Mouse (Mus musculus) right cerebral cortex, adult 18-20 months (tissue): ENCODE results near the gene Pfkp.

Experiments used
- DNase-seq: peaks from one replicate; pipeline ENCODE4 v3.0.0; 2022; ENCODE audit warnings: mixed read lengths

The Pfkp gene

DNA sequence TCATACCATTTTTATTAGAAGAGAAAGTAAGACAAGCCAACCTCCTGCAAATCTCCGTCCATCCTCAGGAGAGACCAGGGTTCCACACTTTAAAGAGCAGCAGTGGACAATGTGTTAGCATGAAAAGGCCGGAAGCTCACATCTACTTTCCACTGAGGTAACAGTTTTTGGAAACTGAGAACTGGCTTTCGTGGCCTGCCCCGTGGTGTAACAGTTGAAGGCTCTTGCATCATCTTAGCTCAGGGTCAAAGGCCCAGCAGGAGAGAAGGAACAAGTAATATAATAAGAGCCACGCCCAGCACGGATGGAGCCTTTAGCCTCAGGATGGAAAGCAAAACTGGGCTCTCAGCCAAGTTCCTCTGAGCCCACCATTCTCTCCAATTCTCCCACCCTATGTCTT lies 12.1 kb downstream of the Pfkp start:
- no peak for DNase-seq

DNA sequence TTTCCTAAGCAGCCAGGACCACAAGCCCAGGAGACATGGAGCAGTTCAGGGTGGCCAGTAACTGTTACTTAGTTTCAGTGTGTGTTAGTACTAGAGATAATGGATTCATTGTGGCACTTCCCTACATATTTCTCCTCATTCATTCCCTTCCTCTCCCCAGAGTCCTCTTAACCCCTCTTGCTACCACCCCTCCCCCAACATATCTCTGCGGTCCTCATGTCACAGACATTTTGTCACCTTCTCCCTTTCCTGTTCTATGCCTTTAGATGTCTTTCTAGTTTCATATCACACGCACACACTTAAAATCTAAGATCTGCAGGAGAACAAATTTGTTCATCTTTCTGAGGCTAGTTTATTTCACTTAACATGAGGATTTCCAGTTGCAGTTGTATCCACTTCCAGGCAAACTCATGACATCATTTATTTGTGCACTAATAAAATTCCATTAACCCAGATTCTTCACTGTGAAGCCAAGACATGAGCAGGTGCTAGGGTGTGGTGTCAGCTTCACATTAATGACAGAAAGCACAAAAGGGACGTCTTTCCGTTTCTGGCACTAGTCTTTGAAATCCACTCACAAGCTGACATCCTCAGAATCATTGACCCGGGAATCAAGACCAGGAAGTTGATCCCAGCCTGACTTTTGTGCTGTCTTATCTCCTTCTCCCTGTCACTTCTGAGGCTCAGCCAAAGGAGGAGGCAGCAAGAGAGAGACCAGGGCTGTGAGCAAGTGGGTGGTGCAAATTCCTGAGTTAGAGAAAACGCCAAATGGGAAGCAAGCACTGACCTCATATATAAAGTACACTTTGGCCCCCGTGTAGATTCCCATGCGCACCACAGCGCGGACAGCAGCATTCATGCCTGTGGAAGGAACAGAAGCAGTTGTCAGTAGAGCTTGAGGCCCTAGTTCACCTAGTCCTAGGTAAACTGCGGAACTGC lies 13.2 kb downstream of the Pfkp start:
- no peak for DNase-seq

DNA sequence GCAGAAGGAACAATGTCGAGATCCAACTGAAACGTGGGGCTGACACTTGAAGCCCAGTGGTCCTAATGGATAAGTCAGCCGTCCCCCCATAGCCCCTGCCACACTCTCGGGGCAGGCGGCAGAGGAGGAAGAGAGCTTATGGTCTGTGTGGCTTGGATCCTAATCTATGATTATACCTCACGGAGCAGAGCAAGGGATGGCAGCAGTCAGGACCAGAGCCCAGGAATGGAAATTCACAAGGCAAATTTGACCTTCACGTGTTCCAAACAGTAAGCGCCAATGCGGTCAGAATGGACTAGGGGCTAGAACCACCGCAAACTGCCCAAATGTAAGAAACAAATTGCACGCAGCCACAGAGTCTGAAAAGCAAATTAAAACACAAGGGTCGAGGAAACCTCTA lies 14.5 kb downstream of the Pfkp start:
- no peak for DNase-seq

DNA sequence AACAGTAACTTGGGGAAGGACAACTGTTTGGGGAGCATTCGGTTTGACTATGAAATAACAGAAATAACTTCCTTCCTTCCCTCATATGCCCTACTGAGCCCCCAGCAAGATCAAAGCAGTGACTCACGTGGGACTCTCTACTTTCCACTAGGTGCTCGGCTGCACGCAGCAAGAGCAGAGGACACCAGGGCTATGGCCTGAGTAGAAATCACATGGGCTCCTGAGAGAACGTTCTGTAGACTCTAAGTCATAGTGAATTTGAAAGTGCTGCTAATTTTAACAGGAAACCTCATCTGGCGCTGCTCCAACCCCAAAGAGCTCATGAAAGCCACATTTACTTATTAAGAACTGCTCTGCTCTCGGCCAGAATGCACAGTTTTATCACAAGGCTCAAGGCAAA lies 15.1 kb downstream of the Pfkp start:
- peak; percentile 53 for DNase-seq

DNA sequence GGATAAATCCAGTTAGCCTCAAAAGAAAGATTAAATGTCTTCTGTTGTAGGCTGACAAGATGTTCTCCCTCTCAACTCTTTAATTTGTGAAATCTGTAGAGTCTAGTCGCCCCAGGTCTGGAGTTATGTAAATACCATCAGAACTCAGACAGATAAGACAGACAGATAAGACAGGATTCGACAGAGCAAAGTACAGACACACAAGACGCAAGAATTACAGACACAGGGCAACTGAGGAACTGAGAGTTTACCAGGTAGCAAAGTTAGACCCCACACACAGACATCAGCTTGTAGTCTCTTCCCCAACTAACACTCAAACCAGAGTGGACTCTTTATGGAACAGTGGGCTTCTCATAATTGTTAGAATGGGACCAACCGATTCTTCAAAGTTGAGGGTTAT lies 15.6 kb downstream of the Pfkp start:
- DNase-seq = no peak

DNA sequence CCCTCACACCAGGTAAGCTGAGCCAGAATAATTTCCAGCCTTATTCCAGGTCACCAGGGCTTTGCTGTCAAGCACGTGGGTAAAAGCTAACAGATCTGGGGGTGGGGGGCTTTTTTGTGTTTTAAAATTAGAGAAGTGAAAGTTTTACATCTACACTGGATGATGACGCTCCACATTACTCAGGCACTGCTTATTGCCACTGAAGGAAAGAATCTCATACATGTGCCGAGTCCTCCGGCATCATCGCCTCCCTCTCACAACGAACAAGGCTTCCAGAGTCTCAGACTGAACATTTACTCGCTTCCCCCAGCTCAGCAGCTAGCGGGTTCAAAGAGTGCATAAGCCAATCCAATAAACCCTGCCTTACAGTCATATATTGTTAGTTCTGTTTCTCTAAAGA lies 16.1 kb downstream of the Pfkp start:
- DNase-seq = no peak

DNA sequence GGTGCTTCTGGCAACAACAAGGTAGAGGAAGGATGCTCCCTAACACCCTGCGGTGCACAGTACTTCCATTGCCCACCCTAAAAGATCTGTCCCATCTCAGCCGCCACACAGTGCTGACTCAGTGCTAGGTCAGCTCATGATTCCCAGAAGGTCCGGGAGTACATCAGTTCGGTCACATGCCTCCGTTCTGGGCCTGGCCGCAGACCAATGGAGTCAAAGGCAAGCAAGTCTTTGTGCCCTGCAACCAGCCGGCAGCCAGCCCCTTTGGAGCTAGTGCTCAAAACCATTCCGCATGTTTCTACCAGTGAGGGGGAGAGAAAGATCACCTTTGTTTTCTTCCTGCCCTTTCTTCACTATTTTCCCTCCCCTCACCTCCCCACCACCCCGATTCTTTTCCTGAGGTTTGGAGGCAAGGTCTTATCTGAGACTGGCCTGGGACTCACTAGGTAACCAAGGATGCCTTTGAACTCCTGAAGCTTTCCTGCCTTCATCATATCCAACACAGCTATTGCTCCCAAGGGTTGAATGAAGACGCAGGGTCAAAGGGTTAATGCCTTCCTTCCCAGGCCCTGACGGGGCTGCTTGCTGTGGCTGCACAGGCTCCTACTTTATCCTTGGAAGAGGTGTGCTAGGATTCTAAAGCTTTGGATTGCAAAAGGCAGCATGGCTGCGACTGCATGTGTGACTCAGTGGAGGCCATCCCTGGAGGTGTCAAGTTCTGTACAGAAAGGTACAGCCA lies 16.6 kb downstream of the Pfkp start:
- DNase-seq = peak; percentile 31

DNA sequence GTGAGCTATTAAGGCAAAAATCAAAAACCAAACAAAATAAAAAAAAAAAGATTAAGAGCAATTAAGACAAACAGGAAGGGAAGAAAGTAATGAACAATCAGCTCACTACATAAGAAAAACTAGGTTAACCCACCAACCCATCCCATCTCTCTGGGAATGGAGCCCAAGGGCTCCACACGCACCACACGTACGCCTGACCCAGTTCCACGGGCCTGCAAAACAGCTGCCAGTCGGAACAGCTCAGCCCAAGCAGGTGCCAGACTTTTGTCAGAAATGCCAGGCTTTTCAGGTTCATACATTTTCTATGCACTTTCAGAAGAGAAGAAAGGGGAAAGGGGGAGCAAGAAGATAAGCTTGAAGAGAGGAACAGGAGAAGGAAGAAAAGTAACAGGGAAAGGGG lies 17.9 kb downstream of the Pfkp start:
- peak; percentile 56 for DNase-seq

DNA sequence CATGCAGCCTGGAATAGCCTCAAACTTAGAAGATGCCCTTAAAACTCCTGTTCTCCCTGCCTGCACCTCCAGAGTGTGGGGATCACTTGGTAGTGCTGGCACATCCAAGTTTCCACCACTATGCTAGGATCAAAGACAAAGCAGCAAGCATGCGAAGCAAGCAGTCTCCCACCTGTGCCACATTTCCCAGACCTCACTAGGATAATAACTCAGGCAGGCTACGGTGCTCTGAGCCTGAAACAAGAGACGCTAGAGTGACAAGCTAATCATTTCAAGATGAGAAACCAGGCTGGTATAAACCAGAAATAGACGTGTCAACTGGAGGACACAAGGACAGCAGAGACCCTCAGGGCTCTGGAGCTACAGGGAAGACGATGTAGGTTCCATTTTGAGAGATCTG lies 18.6 kb downstream of the Pfkp start:
- DNase-seq = no peak

DNA sequence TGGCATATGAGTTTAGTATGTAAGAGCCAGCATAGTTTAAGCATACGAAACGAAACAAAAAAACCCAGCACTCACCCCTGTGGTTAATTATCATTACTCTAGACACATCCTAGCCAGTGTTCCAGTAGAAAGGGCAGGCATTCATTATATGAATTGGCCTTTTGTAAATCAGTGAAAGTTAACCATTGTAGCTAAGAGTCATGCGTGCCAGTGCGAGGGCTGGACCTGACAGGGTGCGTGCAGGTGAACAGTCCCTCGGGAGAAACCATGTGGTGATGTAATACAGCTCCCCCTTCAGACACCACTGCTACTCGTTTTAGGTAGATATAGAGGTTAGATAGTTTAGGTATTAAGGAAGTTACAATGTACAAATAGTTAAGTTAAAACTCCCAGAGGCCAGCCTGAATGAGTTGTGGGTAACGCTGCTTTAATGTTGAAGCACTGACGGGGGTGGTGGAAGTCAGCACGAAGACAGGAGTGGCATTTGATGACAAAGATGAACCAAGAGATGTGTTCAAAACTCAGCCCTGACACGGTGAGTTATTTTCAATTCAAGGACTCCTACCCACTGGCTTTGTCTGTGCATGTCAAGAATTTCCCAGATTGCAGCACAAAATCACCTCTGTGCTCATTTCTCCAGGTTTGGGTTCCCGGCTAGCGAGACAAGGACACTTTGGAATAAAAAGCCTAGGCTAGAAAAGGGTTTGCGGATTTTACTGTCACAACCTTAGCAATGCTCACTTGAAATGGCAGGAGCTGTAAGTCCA lies 19.4 kb downstream of the Pfkp start:
- no peak for DNase-seq

DNA sequence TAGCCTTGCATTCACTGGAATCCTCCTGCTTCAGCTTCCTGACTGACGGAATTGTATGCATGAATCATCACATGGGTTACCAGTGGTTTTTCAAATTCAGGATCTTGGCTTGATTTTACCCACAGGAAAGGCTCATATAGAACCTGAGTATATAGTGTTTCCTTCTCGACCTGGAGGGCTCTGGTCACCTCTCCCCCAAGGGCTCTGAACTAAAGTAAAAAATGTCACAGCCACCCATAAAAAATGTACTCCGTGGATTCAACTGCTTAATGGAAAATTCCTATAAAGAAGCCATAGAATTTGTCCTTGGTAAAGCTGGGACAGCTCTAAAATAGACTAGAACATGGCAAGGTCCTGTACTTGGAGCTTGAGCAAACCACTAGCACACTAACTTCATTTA lies 20.3 kb downstream of the Pfkp start:
- DNase-seq = no peak

DNA sequence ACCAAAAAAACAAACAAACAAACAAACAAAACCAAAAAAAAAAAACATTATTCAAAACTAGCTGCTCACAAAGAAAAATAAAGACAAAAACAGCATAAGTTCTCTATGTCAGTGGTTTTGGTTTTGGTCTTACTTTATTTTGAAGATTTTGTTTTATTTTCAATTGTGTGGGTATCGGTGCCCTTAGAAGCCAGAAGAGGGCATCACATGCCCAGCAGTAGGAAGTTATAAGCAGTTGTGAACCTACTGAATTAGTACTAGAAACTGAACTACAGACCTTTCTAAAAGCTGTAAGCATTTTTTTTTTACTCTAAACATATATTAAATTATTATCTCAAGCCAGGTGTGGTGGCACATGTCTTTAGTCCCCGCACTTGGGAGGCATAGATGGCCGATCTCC lies 21.2 kb downstream of the Pfkp start:
- DNase-seq = no peak

DNA sequence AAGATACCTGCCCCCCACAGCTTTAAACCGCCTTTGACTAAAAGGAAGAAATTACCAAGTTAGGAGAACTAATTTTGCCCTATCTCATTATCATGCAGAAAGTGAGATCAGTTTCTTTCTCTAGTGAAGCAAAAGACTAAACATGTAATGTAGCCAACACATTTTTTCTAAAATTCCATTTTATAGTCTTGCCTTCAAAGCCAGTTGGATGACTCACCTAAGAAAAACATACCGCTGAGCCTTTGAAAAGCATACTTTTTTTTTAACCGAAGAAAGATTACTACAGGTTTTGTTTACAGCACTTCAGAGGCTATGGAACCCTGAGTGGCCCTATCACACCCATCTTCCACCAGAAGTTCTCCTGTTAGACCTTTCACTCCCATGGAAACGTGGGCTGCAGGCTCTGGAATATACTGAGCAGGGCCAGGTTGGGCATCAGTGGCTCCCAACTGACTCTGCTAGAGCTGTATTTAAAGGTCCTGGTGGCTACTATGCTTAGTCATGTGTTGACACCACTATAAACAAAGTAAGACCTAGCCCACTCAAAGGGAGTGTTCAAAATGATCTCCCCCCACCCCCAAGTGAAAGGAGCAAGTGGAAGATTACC lies 22.0 kb downstream of the Pfkp start:
- no peak for DNase-seq

DNA sequence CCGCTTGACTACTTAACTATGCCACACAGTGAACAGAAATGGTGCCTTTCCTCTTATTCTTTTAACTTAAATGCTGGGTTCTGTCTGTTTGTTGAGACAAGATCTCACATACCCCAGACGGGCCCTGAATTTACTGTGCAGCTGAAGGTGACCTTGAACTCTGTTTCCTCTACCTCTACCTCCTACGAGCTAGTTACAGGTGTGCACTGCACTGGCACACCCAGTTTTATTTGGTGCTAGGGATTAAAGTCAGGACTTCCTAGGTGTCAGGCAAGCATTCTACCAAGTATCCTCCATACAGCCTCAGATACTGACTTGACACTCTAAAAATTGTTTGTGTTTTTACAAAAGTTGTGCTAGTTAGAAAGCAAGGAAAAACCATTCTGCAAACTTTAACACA lies 22.6 kb downstream of the Pfkp start:
- no peak for DNase-seq

DNA sequence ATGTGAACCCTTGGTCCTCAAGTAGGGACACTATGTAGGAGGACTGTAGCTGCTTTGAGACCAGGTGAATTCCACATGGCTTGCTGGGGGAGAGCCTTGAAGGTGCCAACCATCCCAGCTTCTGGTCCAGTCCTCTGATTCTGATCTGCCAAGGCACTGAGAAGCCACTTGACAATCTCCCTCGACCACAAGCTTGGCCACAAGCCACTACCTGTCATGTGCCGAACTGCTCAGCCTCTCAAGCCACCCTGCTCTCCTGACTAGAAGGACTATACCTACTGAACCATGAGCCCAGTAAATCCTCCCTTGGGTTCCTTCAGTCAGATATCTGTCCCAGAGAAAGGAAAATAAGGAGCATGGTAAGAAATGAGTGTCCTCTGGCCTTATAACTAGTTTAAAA lies 24.0 kb downstream of the Pfkp start:
- no peak for DNase-seq

DNA sequence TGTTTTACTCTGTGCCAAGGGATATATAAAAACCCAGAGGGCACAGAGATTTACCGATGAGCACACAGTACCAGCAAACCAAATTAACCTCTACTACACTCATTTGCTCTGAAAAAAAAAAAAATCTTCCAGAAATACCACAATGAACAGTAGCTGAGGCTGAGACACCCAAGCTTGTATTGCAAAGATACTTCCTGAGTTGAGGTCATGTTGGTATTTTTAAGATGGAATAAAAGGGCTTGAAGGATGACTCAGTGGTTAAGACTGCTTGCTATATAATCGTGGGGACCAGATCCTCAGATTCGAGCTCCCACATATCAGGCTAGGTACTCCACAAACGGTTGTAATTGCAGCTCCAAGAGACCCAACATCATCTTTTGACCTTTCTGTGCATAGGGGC lies 24.5 kb downstream of the Pfkp start:
- DNase-seq = no peak

DNA sequence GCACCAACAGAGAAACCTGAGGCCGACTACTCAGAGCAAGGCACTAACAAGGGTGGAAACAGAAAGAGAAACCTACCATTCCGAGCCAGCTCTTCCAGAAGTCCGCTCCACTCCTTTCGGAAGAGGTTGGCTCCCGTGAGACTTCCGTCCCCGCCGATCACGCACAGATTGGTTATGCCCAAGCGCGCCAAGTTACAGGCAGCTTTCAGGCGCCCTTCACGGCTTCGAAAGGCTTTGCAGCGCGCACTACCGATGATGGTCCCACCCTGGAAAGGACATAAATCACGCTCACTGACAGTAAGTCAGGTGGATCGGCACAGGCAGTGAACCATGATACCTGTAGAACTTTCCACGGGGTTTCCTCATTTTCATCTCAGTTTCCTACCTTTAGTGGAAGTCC lies 26.7 kb downstream of the Pfkp start:
- no peak for DNase-seq

DNA sequence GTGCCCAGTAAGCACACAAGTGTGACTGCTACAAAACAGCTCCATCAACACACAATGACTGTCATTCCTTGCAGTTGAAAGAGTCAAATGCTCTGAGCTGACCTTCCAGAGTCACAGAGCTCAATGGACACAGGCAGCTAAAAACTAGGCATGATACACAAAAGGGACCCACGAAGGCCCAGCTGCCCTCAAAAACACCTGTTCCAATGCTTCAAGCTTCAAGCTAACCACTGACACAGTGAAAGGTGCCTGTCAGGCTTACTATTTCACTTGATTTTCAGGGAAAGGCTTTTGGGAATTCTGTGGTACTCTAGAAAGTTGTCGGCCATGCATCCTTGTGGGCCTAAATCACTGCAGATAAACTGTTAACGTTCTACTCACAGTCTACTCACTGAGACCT lies 28.3 kb downstream of the Pfkp start:
- no peak for DNase-seq

DNA sequence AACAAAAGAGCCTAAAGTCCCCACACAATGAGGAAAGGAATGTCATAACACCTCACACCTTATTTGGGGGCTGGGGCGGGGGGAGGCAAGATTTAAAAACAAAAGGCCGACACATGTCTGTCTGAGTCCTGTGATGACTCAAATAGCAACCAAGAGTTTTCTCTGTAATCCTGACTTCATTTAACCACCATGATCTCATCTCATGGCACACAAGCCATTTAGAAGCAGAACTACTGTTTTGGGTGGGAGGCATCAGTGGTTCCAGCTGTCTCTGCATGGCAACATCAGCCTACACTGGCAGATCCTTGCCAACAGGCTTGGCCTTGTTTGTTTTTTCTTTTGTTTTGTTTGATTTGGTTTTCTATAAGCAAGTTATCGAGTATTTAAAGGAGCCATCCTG lies 29.9 kb downstream of the Pfkp start:
- DNase-seq = no peak

DNA sequence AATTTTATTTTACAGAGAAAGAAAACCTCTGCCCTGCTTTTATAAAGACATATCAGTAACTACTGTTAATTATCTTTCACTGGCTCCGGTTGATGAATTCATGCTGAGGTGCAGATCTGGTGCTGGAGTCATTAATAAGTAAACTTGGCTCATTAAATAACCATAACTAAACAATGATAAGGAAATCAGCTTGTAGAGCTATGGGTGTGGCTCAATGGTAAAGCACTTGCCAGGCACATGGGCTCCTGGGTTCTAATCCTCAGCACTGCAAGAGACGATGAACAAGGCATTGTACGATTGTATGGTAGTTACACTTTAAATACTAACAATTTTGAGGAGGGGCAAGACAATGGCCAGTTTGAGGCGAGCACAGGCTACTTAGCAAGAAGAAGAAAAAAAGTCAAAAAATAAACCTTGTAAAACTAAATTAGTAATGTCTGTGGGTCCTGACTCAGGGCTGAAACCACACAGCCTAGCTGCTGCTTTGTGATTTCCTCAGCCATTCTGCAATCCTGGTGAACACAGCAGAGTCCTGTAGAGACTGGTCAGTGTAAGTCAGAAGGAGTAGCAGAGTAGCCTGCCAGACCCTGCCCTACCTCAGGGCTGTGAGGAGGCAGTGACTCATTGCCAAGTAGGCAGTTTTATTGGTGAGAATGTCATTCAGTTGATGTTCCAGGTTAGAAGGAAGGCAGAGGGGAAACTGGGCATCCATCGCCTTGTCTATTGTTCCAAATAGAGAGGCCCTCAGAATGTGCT lies 34.7 kb downstream of the Pfkp start:
- no peak for DNase-seq

DNA sequence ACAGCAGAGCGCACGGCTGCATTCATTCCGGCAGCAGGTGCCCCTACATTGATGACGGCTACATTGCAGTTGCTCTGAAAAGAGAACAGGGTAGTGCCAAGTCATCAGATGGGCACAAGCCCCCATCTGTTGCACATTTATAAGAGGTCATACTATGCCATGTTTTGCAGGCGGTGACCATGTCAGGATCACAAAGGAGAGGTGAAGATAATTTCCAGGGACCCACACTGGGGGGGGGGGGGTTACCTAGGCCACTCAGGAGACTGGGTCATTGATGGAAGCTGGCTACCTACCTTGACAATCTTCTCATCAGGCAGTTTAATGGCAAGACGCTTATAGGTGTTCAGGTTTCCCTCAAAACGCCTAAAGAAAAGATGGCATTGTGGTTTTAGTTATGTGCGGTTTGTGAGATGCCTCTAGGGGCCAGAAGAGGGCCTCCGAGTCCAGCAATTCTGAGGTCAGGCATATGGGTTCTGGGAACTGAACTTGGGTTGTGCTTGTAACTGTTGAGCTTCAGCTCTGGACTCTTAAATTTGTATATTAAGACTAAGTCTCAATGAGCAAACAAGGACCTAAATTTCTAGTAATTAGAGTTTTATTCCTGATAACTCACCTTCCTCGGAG lies 45.7 kb downstream of the Pfkp start:
- DNase-seq = no peak

DNA sequence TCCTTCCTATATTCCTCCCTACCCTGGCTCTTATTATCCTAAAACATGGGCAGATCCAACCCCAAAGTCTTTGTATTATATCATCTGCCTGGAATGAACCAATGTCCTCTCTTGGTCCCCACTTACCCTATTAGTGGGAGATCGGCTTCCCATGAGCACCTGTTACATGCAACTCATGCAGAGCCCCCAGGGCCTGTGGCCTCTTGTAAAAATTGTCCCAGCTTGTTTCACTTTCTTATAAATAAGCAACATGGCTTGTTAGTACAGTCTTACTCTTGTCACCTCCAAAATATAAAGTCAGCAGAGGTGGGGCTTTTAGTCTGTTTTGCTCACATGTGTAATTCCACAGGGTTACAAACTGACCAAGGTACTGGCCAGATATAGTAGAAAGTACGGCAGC lies 46.9 kb downstream of the Pfkp start:
- DNase-seq = no peak
